Mouse (Mus musculus): ENCODE measurements at regions not wholly inside any gene's neighbourhood (a gene's known extent, or its start where the extent isn't known, plus 50 kb on each side); places are given as distances from the start of the nearest gene placed in this dataset.

DNA sequence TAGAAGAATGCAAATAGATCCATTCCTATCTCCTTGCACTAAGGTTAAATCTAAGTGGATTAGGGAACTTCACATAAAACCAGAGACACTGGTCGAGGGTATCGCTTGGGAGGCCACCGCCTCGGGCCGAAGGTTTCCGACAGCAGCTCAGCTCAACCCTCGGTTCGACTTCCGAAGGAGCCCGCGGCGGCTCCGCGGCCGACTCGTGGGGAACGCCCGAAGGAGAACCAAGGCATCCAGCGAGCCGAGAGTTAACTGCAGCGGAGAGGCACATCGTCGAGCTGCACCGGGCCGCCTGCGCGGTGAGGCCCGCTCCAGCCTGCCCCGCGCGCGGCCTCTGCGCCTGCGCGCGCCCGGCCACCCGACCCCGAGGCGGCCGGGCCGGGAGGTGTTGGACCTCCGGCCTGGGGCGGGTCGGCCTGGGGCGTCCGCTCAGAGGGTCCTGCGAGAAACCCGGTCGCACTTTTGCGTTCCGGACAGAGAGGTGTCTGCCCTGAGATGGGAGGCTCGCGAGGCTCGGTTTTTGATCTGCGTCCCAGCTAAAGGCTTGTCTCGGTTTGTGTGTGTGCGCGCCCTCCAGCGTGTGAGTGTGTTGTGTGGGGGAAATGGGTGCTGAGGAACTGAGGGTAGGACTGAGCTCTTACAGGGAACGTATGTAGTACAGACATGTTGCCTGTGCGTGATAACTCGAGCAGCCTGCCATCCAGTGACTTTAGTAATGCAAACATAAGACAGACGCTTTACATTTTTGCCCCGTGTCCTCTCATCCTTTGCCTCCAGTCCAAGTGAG is 50.9 kb upstream of the Vmn2r9 start:
- DNase-seq (ENCODE audit: low spot score) = peak; percentile 45

Data from testis, postnatal 10 days (tissue).